8 mouse cellular contexts compared by ENCODE assay signal in the genomic region with DNA sequence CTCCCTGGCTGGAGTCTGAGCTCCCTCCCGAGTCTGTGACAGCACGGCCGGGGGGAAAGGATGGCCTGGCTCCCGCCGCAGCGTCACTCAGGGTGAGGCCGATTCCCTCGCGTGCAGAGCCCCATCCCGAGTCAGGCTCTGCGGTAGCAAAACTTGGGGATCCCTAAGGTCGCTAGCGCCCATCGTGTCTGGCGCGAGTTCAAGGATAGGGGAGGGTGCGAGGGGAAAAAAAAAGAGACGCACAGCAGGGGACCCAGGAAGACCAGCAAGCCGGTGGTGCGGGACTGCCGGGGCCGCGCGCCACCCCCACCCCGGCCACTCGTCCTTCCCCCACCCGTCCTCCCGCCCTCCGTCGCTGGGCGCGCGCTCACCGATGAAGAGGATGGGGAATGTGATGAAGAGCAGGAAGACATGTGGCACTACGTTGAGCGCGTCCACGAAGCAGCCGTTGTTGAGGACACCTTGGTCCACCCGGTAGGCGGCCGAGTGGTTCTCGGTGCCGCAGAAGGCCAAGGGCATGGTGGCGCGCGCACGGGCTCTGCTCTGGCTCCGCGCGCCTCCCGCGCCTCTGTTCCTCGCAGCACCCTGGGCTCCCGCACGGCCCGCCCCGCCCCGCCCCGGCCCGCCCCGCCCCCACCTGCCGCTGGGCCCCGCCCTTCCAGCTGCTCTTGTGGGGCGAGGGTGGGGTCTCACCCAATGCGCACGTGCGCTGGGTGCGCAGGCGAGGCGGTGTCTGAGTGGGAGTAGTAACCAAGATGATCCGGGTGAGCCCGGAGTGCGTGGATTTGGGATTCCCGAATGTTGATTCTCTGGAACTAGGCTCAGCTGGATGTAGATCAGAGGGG. TPM values are rescaled to one million over a fixed set of nuclear protein-coding genes. Genes with fewer than 3 reads are reported as not detected.
DNase-seq lines count a peak whose midpoint lies in the region; ATAC-seq lines count a peak whose summit lies in the region.

A gene (minus strand): TSS at position 603 of the 845 bp plus-strand sequence.

- H3K9me3 ChIP-seq in heart, embryonic 12.5 days (replicated peaks) = no peaks in the 10 kb centered on the region
- H3K9me3 ChIP-seq in midbrain, embryonic 16.5 days (replicated peaks; ENCODE audit: control insufficient read depth, low read length, poor library complexity, severe bottlenecking) = no peaks in the 10 kb centered on the region

- peak within 1 kb of the TSS; percentile 85 for H3K4me2 ChIP-seq in heart, embryonic 12.5 days
- H3K4me2 ChIP-seq in midbrain, embryonic 16.5 days (ENCODE audit: low read length) = peak within 1 kb of the TSS; percentile 77

- peak within 1 kb of the TSS; percentile 42 for H3K9ac ChIP-seq in heart, embryonic 12.5 days
- peak within 1 kb of the TSS; percentile 66 for H3K9ac ChIP-seq in midbrain, embryonic 16.5 days (ENCODE audit: low read depth, low read length)

- peak in 1 of 2 experiments; percentile 23 for DNase-seq in heart, adult 18-20 months
- DNase-seq in heart, adult 11 months = no peak
- DNase-seq in cerebellum, postnatal 36 days = peak; percentile 60 to 65
- DNase-seq in layer of hippocampus, postnatal 25 days (ENCODE audit: extremely low spot score in 1 of 2, low spot score in 1 of 2) = peak in 1 of 2 experiments; percentile 29
- no peak for DNase-seq in MN1 (ENCODE audit: low spot score)
- no peak for DNase-seq in spleen, adult 18-20 months

- H3K4me1 ChIP-seq in heart, embryonic 12.5 days (replicated peaks) = peaks cover 10% of the 10 kb centered on the region
- H3K4me1 ChIP-seq in midbrain, embryonic 16.5 days (ENCODE audit: control insufficient read depth, insufficient read depth, low read length) = peaks cover 7% of the 10 kb centered on the region; the same call in 1 of the 2 replicates

- peak within 1 kb of the TSS; percentile 47 for H3K4me3 ChIP-seq in heart, embryonic 12.5 days
- peak within 1 kb of the TSS; percentile 52 for H3K4me3 ChIP-seq in midbrain, embryonic 16.5 days (ENCODE audit: low read depth, low read length)

- no peaks in the 10 kb centered on the region for H3K36me3 ChIP-seq in heart, embryonic 12.5 days
- no peaks in the 10 kb centered on the region for H3K36me3 ChIP-seq in midbrain, embryonic 16.5 days (ENCODE audit: control insufficient read depth, insufficient read depth, low read length)

- WGBS in heart, embryonic 12.5 days = 2% methylated on average over 70 of the region's 75 CpGs
- under 1% methylated on average over 66 of the region's 75 CpGs for WGBS in midbrain, embryonic 16.5 days

- H3K27ac ChIP-seq in heart, embryonic 12.5 days (ENCODE audit: poor library complexity, severe bottlenecking) = no peak within 1 kb of the TSS
- no peak within 1 kb of the TSS for H3K27ac ChIP-seq in midbrain, embryonic 16.5 days (ENCODE audit: low read length)

- peaks cover 71% of the 10 kb centered on the region for H3K27me3 ChIP-seq in heart, embryonic 12.5 days (replicated peaks)
- H3K27me3 ChIP-seq in midbrain, embryonic 16.5 days (ENCODE audit: control insufficient read depth, insufficient read depth, low read depth, low read length) = peaks cover 23% of the 10 kb centered on the region

- peak; percentile 38; the same call in 1 of the 2 replicates for ATAC-seq in heart, embryonic 12.5 days (ENCODE audit: insufficient number of reproducible peaks, low FRiP score)
- peak; percentile 66 for ATAC-seq in midbrain, embryonic 16.5 days

RNA-seq across cellular contexts. Expression of the gene that starts here (rescaled TPM):
- 10 to 100 TPM; 40.7 to 52.5 TPM for total RNA-seq in heart, adult 18-20 months (2021)
- polyA plus RNA-seq in heart, embryonic 12.5 days (2016; fragmentation: Nextera tagmentation; extraction: Ambion mirVana) = 6.2 and 7.0 TPM in 2 replicates
- 10 to 100 TPM; 42.6 to 48.4 TPM for total RNA-seq in layer of hippocampus, postnatal 25 days (2021)
- 7.0 and 9.6 TPM in 2 replicates for polyA plus RNA-seq in midbrain, embryonic 16.5 days (2015; fragmentation: Nextera tagmentation; extraction: Ambion mirVana)

Comparison
In these comparisons a context has a peak if more than half of its experiments do, and no peak if none do; other contexts are left out.
1. DNase-seq: peak in cerebellum, postnatal 36 days (2 of 2); none in heart, adult 11 months (single experiment), MN1 (single experiment) and spleen, adult 18-20 months (0 of 2).